Mouse (Mus musculus) MEL (cell line): Measurements from ENCODE around the gene Ccdc155. TPM values are rescaled to one million over a fixed set of nuclear protein-coding genes. Genes with fewer than 3 reads are reported as not detected.

ENCODE experiments used
- DNase-seq: peaks from one replicate; pipeline ENCODE4 v3.0.0; 2011; ENCODE audit warnings: low read depth, low spot score
- H3K27ac ChIP-seq: 2 replicates; pipeline ENCODE4 v1.5.1; 2012; ENCODE audit warnings: low read depth, mild to moderate bottlenecking, control low read depth, low read length, moderate library complexity; ENCODE audit not compliant: control insufficient read depth
- H3K27me3 ChIP-seq, 2 experiments: fragments of 150-350 bp in 1 of 2; sonication (generic) in 1 of 2; 2 replicates each; pipeline ENCODE4 v1.6.1; 2012; ENCODE audit warnings: low read length in 2 of 2, mild to moderate bottlenecking in 2 of 2, improper control_type of control experiment in 1 of 2, moderate library complexity in 1 of 2; ENCODE audit not compliant: insufficient read depth in 2 of 2, control insufficient read depth in 1 of 2
- H3K36me3 ChIP-seq, 2 experiments: 2 replicates each; pipeline ENCODE4 v1.6.1; 2012 to 2014; ENCODE audit warnings: low read length in 2 of 2, improper control_type of control experiment in 1 of 2, inconsistent platforms in 1 of 2, mild to moderate bottlenecking in 1 of 2; ENCODE audit not compliant: insufficient read depth in 2 of 2, control insufficient read depth in 1 of 2
- H3K4me1 ChIP-seq, 2 experiments: fragments of 150-350 bp in 1 of 2; sonication (generic) in 1 of 2; 2 replicates each; pipeline ENCODE4 v1.6.1; 2012; ENCODE audit warnings: low read length in 2 of 2, improper control_type of control experiment in 1 of 2, mild to moderate bottlenecking in 1 of 2; ENCODE audit not compliant: insufficient read depth in 2 of 2, control insufficient read depth in 1 of 2
- H3K4me3 ChIP-seq, 2 experiments: fragments of 150-350 bp in 1 of 2; sonication (generic) in 1 of 2; 2 replicates each; pipeline ENCODE4 v1.5.1; 2012; ENCODE audit warnings: low read depth in 2 of 2, low read length in 2 of 2, mild to moderate bottlenecking in 2 of 2, moderate library complexity in 2 of 2, control low read depth in 1 of 2, improper control_type of control experiment in 1 of 2; ENCODE audit not compliant: control insufficient read depth in 1 of 2, insufficient read depth in 1 of 2
- H3K79me2 ChIP-seq: 2 replicates; pipeline ENCODE4 v1.6.1; 2012; ENCODE audit warnings: mild to moderate bottlenecking, low read length, moderate library complexity; ENCODE audit not compliant: control insufficient read depth, poor library complexity, insufficient read depth
- H3K9ac ChIP-seq: 2 replicates; pipeline ENCODE4 v1.6.1; 2012; ENCODE audit warnings: low read depth, mild to moderate bottlenecking, control low read depth, low read length, moderate library complexity; ENCODE audit not compliant: control insufficient read depth, poor library complexity, severe bottlenecking
- H3K9me3 ChIP-seq: fragments of 150-350 bp; sonication (generic); replicated peaks from 2 replicates; pipeline ENCODE4 v1.6.1; 2012; ENCODE audit warnings: mild to moderate bottlenecking, low read length, improper control_type of control experiment, moderate library complexity; ENCODE audit not compliant: insufficient read depth
- CHD1 ChIP-seq: IDR thresholded peaks from 2 replicates; pipeline ENCODE4 v1.6.1; 2012; ENCODE audit warnings: low read depth, mild to moderate bottlenecking, inconsistent platforms, low read length, improper control_type of control experiment
- CTCF ChIP-seq, 3 experiments: IDR thresholded peaks in 2 of 3; conservative IDR thresholded peaks in 1 of 3; 2 replicates each; pipeline ENCODE4 v1.5.1; 2011 to 2012; ENCODE audit warnings: low read length in 3 of 3, low read depth in 2 of 3, mild to moderate bottlenecking in 2 of 3, improper control_type of control experiment in 1 of 3, inconsistent platforms in 1 of 3, mixed read lengths in 1 of 3, moderate library complexity in 1 of 3; ENCODE audit not compliant: control insufficient read depth in 1 of 3, insufficient read depth in 1 of 3, poor library complexity in 1 of 3, severe bottlenecking in 1 of 3
- E2F4 ChIP-seq: IDR thresholded peaks from 2 replicates; pipeline ENCODE4 v1.6.1; 2011; ENCODE audit warnings: low read depth, low read length, improper control_type of control experiment, borderline replicate concordance
- ETS1 ChIP-seq: IDR thresholded peaks from 2 replicates; pipeline ENCODE4 v1.6.1; 2012; ENCODE audit warnings: low read depth, mild to moderate bottlenecking, inconsistent platforms, low read length, improper control_type of control experiment, moderate library complexity
- GATA1 ChIP-seq: IDR thresholded peaks from 2 replicates; pipeline ENCODE4 v1.6.1; 2011; ENCODE audit warnings: low read depth, low read length, improper control_type of control experiment
- JUND ChIP-seq: IDR thresholded peaks from 2 replicates; pipeline ENCODE4 v1.6.1; 2011; ENCODE audit warnings: low read depth, mild to moderate bottlenecking, improper control_type of control experiment, low read length
- KAT2A ChIP-seq: conservative IDR thresholded peaks from 2 replicates; pipeline ENCODE4 v1.6.1; 2012; ENCODE audit warnings: low read depth, low read length, improper control_type of control experiment, inconsistent platforms
- MAX ChIP-seq: IDR thresholded peaks from 2 replicates; pipeline ENCODE4 v1.6.1; 2011; ENCODE audit warnings: low read length, improper control_type of control experiment
- MEF2A ChIP-seq: IDR thresholded peaks from 2 replicates; pipeline ENCODE4 v1.6.1; 2014; ENCODE audit warnings: low read depth, mild to moderate bottlenecking, inconsistent platforms, low read length, improper control_type of control experiment; ENCODE audit not compliant: poor library complexity, insufficient replicate concordance, severe bottlenecking; ENCODE audit errors: extremely low read depth
- MYB ChIP-seq: IDR thresholded peaks from 2 replicates; pipeline ENCODE4 v1.6.1; 2011; ENCODE audit warnings: mild to moderate bottlenecking, low read depth, low read length, improper control_type of control experiment
- MYC ChIP-seq: IDR thresholded peaks from 2 replicates; pipeline ENCODE4 v1.6.1; 2011; ENCODE audit warnings: low read depth, mild to moderate bottlenecking, low read length, improper control_type of control experiment, moderate library complexity
- NELFE ChIP-seq: IDR thresholded peaks from 2 replicates; pipeline ENCODE4 v1.6.1; 2011; ENCODE audit warnings: low read depth, low read length, improper control_type of control experiment
- POLR2AphosphoS2 ChIP-seq: IDR thresholded peaks from 2 replicates; pipeline ENCODE4 v1.6.1; 2011; ENCODE audit warnings: low read length, improper control_type of control experiment
- POLR2AphosphoS5 ChIP-seq: IDR thresholded peaks from 2 replicates; pipeline ENCODE4 v1.6.1; 2012; ENCODE audit warnings: low read depth, borderline replicate concordance, mild to moderate bottlenecking, inconsistent platforms, low read length, moderate library complexity, mixed read lengths
- RAD21 ChIP-seq: IDR thresholded peaks from 2 replicates; pipeline ENCODE4 v1.6.1; 2011; ENCODE audit warnings: mild to moderate bottlenecking, low read depth, low read length, improper control_type of control experiment
- RCOR1 ChIP-seq: IDR thresholded peaks from 2 replicates; pipeline ENCODE4 v1.6.1; 2012; ENCODE audit warnings: low read depth, mild to moderate bottlenecking, inconsistent platforms, low read length, improper control_type of control experiment
- SIN3A ChIP-seq: IDR thresholded peaks from 2 replicates; pipeline ENCODE4 v1.6.1; 2012; ENCODE audit warnings: low read length, improper control_type of control experiment, inconsistent platforms
- TAL1 ChIP-seq: IDR thresholded peaks from 2 replicates; pipeline ENCODE4 v1.6.1; 2012; ENCODE audit warnings: mild to moderate bottlenecking, inconsistent platforms, low read length, moderate library complexity, mixed read lengths
- TBP ChIP-seq: IDR thresholded peaks from 2 replicates; pipeline ENCODE4 v1.8.0; 2011; ENCODE audit warnings: low read depth, low read length, improper control_type of control experiment
- UBTF ChIP-seq: IDR thresholded peaks from 2 replicates; pipeline ENCODE4 v1.6.1; 2012; ENCODE audit warnings: low read depth, mild to moderate bottlenecking, inconsistent platforms, low read length, improper control_type of control experiment, moderate library complexity, borderline replicate concordance; ENCODE audit not compliant: insufficient read depth
- USF1 ChIP-seq: IDR thresholded peaks from 2 replicates; pipeline ENCODE4 v1.6.1; 2014; ENCODE audit warnings: low read depth, mild to moderate bottlenecking, inconsistent platforms, low read length, improper control_type of control experiment, moderate library complexity
- USF2 ChIP-seq, 2 experiments: IDR thresholded peaks; 2 replicates each; pipeline ENCODE4 v1.6.1; 2011 to 2012; ENCODE audit warnings: improper control_type of control experiment in 2 of 2, low read length in 2 of 2, borderline replicate concordance in 1 of 2, inconsistent platforms in 1 of 2, low read depth in 1 of 2, mild to moderate bottlenecking in 1 of 2; ENCODE audit not compliant: insufficient read depth in 1 of 2
- ZC3H11A ChIP-seq: IDR thresholded peaks from 2 replicates; pipeline ENCODE4 v1.6.1; 2012; ENCODE audit warnings: low read depth, mild to moderate bottlenecking, inconsistent platforms, low read length, improper control_type of control experiment
- ZKSCAN1 ChIP-seq: IDR thresholded peaks from 2 replicates; pipeline ENCODE4 v1.6.1; 2012; ENCODE audit warnings: low read depth, mild to moderate bottlenecking, inconsistent platforms, low read length, improper control_type of control experiment, moderate library complexity
- ZMIZ1 ChIP-seq: IDR thresholded peaks from 2 replicates; pipeline ENCODE4 v1.6.1; 2012; ENCODE audit warnings: low read depth, mild to moderate bottlenecking, inconsistent platforms, low read length, improper control_type of control experiment, moderate library complexity
- ZNF384 ChIP-seq: IDR thresholded peaks from 2 replicates; pipeline ENCODE4 v1.6.1; 2012; ENCODE audit warnings: low read depth, mild to moderate bottlenecking, inconsistent platforms, low read length, improper control_type of control experiment
- polyA plus RNA-seq, 2 experiments: library from polyadenylated mRNA; stranded (reverse) in 1 of 2; unstranded in 1 of 2; fragments of >175 nt in 1 of 2; fragments of >200 nt in 1 of 2; gene quantifications; 2 replicates each; pipeline versions ENCODE4 v1.2.1 to v1.2.4; 2012; ENCODE audit warnings: low replicate concordance in 2 of 2, low read depth in 1 of 2; ENCODE audit not compliant: insufficient read length in 2 of 2, insufficient read depth in 1 of 2, missing spikeins in 1 of 2
- total RNA-seq: library from RNA; depleted of rRNA; stranded (reverse); fragments of 300-350 nt; gene quantifications from 2 replicates; pipeline ENCODE4 v1.2.3, GENCODE M21; 2012

The Ccdc155 gene
- total and polyA plus RNA-seq, 3 experiments, result 0.27 to 0.38 TPM; not detected in 1

DNA sequence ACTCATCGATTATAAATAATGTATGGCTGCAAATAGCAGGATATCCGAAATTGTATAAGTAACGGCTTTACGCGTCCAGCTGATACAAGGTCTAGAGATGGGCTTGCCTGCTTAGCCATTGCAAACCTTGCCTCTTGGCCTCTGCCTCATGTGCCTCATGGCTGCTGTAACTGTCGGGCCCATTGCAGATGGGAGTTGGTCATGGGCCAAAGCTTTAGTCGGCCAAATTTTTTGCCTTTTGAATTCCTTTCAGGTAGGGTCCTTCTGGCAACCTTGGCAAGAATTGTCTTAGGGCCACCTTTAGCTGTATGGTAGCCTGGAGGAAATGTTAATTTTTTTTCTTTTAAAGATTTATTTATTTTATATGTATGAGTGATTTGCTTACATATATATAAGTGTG, 20.1 kb upstream of the Ccdc155 start:
- H3K4me1 ChIP-seq, result peaks cover 0 to 2% of the 10 kb centered on the region in 2 experiments; a peak in 1 of 4 replicates
- H3K4me3 ChIP-seq, result no peak overlapping the region
- no peaks in the 10 kb centered on the region for H3K9me3 ChIP-seq
- H3K27me3 ChIP-seq, result peaks cover 4 to 5% of the 10 kb centered on the region in 2 experiments
- H3K79me2 ChIP-seq, result no peaks in the 10 kb centered on the region
- TF ChIP-seq ZMIZ1 (no peak), UBTF (no peak), ZC3H11A (no peak), MYC (no peak), MEF2A (no peak), ZKSCAN1 (no peak), RCOR1 (no peak), NELFE (no peak), MYB (no peak), TAL1 (no peak), MAX (no peak), ETS1 (no peak), POLR2AphosphoS2 (no peak), GATA1 (no peak), CHD1 (no peak), USF2 (IDR thresholded peaks at IDR 0.05; ENCODE audit: borderline replicate concordance in 1 of 2, insufficient read depth in 1 of 2, low read depth in 1 of 2, low read length in 2 of 2) (no peak)
- TF ChIP-seq, all 39 proteins: peak for 0
- no peaks in the 10 kb centered on the region for H3K36me3 ChIP-seq
- no peak for DNase-seq
- H3K27ac ChIP-seq, result no peak overlapping the region
- no peak overlapping the region for H3K9ac ChIP-seq

DNA sequence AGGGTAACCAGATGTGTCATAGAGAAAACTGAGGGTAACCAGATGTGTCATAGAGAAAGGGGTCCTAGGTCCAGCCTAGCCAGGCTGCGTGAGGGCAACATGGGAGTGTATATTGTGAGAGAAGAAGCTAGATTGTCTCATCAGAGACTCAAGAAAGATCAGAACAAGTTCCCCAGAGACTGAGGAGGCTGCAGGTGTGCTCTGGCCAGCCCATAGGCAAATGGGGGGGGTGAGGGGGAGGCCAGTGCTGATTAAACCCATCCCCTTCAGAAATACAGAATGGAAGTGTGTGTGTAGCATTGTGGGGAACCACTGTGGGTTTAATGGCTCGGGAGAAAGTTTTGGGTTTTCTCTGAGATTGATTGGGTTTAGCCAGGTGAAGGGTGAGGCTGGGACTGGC, 17.0 kb upstream of the Ccdc155 start:
- no peak overlapping the region for H3K4me3 ChIP-seq
- H3K9me3 ChIP-seq, result no peaks in the 10 kb centered on the region
- H3K36me3 ChIP-seq, result no peaks in the 10 kb centered on the region
- H3K27me3 ChIP-seq, result peaks cover 0 to 5% of the 10 kb centered on the region in 2 experiments; a peak in 3 of 4 replicates
- H3K4me1 ChIP-seq, result 0 out of 4 replicates have a peak, but pooled peaks cover 0 to 2% of the 10 kb centered on the region in 2 experiments
- no peak overlapping the region for H3K27ac ChIP-seq
- H3K9ac ChIP-seq, result no peak overlapping the region
- no peaks in the 10 kb centered on the region for H3K79me2 ChIP-seq
- TF ChIP-seq KAT2A (no peak), RCOR1 (no peak), USF1 (no peak), GATA1 (no peak), JUND (no peak), RAD21 (no peak), CTCF (IDR thresholded peaks at IDR 0.05 in 2 of 3, conservative IDR thresholded peaks at IDR 0.05 in 1 of 3; ENCODE audit: control insufficient read depth in 1 of 3, insufficient read depth in 1 of 3, low read depth in 2 of 3, low read length in 3 of 3, poor library complexity in 1 of 3, severe bottlenecking in 1 of 3) (no peak), E2F4 (no peak), ZNF384 (no peak), MAX (no peak), POLR2AphosphoS5 (no peak), ZKSCAN1 (no peak), TBP (no peak), SIN3A (no peak)
- no peak for DNase-seq
